Mouse (Mus musculus): ENCODE data around the gene Dcdc2c. TPM values are rescaled to one million over a fixed set of nuclear protein-coding genes. Genes with fewer than 3 reads are reported as not detected.

Dcdc2c gene
- polyA plus RNA-seq (2012; ENCODE audit: insufficient read depth, low replicate concordance): not detected in 2 replicates

DNA sequence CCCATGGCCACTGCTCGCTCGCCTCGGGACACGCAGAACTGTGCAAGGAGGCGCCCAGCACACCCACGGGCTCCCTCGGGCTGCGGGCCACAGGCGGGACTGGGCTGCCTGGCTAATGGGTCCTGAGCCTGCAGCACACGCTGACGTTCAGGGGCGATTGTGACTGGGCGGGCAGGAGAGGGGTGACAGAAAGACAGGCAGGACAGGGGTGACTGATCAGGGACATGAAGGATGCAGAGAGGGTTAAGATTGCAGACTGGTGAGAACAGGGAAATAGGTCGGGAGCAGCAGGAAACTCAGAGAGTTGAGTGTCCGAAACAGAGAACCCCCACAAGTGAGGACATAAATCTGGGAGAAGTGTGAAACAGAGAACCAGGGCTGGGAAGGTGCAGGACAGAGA, at the start of gene Dcdc2c:
TSS of gene Dcdc2c (minus strand) at position 101 of the 400 bp plus-strand sequence.
- TF ChIP-seq FLI1 (IDR thresholded peaks at IDR 0.05; ENCODE audit: low read length) (no peak), GATA1 (IDR thresholded peaks at IDR 0.05; ENCODE audit: borderline replicate concordance, low read length) (no peak)
- H3K36me3 ChIP-seq (replicated peaks; ENCODE audit: low read length): no peaks in the 10 kb centered on the region
- peaks cover 7% of the 10 kb centered on the region; the same call in 1 of the 2 replicates for H3K9me3 ChIP-seq
- peaks cover 5% of the 10 kb centered on the region for H3K4me1 ChIP-seq
- H3K4me3 ChIP-seq (replicated peaks): peak within 1 kb of the TSS; percentile 17
- peaks cover 4% of the 10 kb centered on the region for H3K27me3 ChIP-seq (replicated peaks)

DNA sequence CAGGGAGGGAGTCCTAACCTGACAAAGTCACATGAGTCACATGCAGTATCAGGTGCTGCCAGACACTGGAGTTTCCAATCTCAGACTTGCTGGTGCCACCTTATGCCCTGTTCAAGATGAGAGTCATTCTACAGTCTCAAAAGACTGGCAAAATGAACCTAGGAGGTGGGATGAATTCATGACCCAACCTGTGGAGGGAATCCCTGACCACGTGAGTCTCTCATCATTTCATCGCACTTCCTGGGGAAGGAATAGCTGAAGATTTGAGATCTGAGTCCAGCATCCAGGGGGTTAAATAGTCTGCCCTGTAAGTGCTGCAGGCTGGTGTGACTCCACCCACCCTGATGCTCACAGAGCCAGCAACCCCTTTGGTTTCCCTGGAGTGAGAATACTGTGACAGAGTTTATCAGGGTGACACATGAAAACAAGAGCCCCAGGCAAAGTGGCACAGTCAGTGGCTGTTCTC, 46.4 kb upstream of the Dcdc2c start:
- TF ChIP-seq FLI1 (IDR thresholded peaks at IDR 0.05; ENCODE audit: low read length): no peak
- no peak for TF ChIP-seq GATA1 (IDR thresholded peaks at IDR 0.05; ENCODE audit: borderline replicate concordance, low read length)
- no peak overlapping the region for H3K4me3 ChIP-seq (replicated peaks)
- no peaks in the 10 kb centered on the region for H3K36me3 ChIP-seq (replicated peaks; ENCODE audit: low read length)
- H3K4me1 ChIP-seq: peaks cover 23% of the 10 kb centered on the region
- H3K9me3 ChIP-seq: no peaks in the 10 kb centered on the region
- peaks cover 58% of the 10 kb centered on the region for H3K27me3 ChIP-seq (replicated peaks)

DNA sequence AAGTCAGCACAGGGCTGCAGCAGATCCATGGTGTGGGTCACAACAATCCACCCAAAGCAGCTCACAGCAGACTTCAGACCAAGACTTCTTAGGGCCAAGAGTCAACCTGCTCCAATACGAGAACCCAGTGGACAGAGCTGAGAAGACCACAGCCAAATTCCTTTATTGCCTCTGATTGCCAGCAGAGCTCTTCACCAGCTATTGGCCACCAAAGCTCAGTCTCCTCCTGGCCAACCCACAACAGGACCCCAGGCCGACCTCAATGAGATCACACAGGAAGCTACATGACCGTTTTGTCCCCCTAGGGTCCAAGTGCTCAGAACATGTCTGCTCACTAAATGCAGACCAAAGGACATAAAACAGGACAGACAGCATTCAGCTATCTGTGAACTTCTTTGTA, 45.9 kb upstream of the Dcdc2c start:
- Histone ChIP-seq H3K27me3 (replicated peaks) (peaks cover 56% of the 10 kb centered on the region), H3K4me1 (peaks cover 23% of the 10 kb centered on the region), H3K9me3 (no peaks in the 10 kb centered on the region), H3K36me3 (replicated peaks; ENCODE audit: low read length) (no peaks in the 10 kb centered on the region), H3K4me3 (replicated peaks) (no peak overlapping the region)
- TF ChIP-seq GATA1 (IDR thresholded peaks at IDR 0.05; ENCODE audit: borderline replicate concordance, low read length): no peak
- TF ChIP-seq FLI1 (IDR thresholded peaks at IDR 0.05; ENCODE audit: low read length): no peak

DNA sequence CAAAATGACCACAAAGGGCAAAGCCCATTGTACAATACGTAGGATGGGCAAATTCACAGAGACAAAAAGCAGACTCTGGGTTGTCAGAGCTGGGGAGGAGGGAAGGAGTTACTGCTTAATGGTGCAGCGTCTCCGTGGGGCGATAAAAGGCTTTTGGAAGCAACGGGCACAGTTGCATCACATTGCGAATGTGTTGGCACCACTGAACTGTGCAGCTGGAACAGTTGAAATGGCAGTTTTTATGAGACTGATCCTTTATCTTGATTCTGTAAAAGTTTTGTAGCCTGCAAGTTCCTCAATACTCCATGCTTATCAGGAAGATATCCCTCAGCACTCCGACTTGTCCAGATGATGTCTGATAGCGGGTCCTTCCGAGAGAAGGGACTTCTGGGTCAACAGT, 45.5 kb upstream of the Dcdc2c start:
- H3K27me3 ChIP-seq (replicated peaks): peaks cover 58% of the 10 kb centered on the region
- no peak overlapping the region for H3K4me3 ChIP-seq (replicated peaks)
- no peaks in the 10 kb centered on the region for H3K9me3 ChIP-seq
- no peak for TF ChIP-seq GATA1 (IDR thresholded peaks at IDR 0.05; ENCODE audit: borderline replicate concordance, low read length)
- TF ChIP-seq FLI1 (IDR thresholded peaks at IDR 0.05; ENCODE audit: low read length): no peak
- H3K4me1 ChIP-seq: peaks cover 23% of the 10 kb centered on the region
- no peaks in the 10 kb centered on the region for H3K36me3 ChIP-seq (replicated peaks; ENCODE audit: low read length)

DNA sequence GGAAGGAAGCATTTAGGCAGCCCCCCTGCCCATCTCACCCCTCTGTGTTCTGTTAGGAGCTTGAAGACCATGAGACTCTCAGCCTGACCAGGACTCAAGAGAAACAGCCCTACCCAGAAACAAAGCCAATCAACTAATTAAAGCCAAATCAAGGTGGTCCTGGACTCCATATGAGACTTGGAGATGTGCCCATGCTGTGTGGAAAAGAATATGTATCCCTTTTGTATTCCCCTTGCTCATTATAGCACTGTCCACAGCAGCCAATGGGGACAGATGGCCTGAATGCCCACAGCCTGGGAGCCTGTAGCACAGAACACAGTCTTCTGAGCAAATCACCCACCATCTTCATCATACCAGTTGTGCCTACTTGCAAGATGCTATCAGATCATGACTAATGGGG, 44.7 kb upstream of the Dcdc2c start:
- H3K4me1 ChIP-seq: peaks cover 19% of the 10 kb centered on the region
- TF ChIP-seq GATA1 (IDR thresholded peaks at IDR 0.05; ENCODE audit: borderline replicate concordance, low read length) (no peak), FLI1 (IDR thresholded peaks at IDR 0.05; ENCODE audit: low read length) (no peak)
- no peaks in the 10 kb centered on the region for H3K9me3 ChIP-seq
- H3K27me3 ChIP-seq (replicated peaks): peaks cover 54% of the 10 kb centered on the region
- no peaks in the 10 kb centered on the region for H3K36me3 ChIP-seq (replicated peaks; ENCODE audit: low read length)
- no peak overlapping the region for H3K4me3 ChIP-seq (replicated peaks)

DNA sequence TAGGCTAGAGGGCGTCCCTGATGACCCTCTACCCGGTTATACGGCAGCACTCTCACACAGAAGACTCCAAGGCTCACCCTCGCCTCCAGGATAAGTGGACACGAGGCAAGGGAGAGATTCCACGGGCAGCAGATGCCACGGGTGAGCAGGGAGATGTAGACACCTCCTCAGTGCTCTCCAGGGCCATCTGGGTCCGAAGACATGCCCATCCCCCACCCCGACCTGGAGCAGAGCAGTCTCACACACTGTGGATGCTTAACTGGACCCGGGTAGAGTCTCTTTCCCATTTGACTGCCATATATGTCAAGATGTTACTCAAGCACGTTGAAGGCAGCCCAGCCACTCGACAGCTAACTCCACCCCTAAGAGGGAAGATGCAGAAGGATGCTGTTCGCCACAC, 38.2 kb upstream of the Dcdc2c start:
- Histone ChIP-seq H3K9me3 (no peaks in the 10 kb centered on the region), H3K27me3 (replicated peaks) (peaks cover 55% of the 10 kb centered on the region), H3K36me3 (replicated peaks; ENCODE audit: low read length) (no peaks in the 10 kb centered on the region), H3K4me3 (replicated peaks) (peak overlapping the region; percentile 6), H3K4me1 (peaks cover 22% of the 10 kb centered on the region)
- TF ChIP-seq GATA1 (IDR thresholded peaks at IDR 0.05; ENCODE audit: borderline replicate concordance, low read length): no peak
- TF ChIP-seq FLI1 (IDR thresholded peaks at IDR 0.05; ENCODE audit: low read length): no peak

DNA sequence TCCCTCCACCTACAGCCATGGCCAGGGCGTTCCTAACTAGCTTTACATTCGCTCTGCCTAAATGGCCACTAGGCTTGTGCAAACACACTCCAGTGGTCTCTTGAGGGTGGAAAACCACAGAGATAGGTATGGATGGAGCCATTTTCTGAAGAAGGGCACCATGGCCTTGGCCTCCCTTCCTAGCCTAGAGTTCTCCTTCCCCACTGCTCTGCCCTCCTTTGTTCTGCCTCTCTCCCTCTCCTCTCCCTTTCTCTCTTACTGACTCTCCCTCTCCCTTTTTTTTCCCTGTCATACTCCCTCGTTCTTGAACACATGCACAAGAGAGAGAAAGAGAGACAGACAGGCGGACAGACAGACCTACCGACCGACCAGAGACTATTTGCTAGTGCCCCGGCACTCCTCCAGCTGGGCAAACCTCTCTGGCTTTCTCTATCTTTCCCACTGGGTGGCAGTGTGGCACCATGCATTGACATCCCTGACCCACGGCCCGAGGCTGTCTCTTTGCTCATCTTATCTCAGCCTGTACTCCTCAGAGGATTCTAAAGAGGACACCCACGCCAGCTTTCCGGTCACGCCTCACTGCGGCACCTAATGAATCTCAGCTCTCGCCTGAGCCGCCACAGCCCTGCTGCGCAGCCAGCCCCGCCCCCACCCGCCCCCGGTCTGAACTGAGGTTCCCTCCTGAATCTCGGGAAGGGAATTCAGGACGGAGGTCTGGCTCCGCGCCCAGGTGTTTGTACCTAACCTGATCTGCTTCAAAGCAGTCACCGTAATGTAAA, 37.1 kb upstream of the Dcdc2c start:
- H3K4me1 ChIP-seq: peaks cover 22% of the 10 kb centered on the region
- H3K36me3 ChIP-seq (replicated peaks; ENCODE audit: low read length): no peaks in the 10 kb centered on the region
- TF ChIP-seq FLI1 (IDR thresholded peaks at IDR 0.05; ENCODE audit: low read length) (no peak), GATA1 (IDR thresholded peaks at IDR 0.05; ENCODE audit: borderline replicate concordance, low read length) (no peak)
- H3K27me3 ChIP-seq (replicated peaks): peaks cover 44% of the 10 kb centered on the region
- H3K4me3 ChIP-seq (replicated peaks): peak overlapping the region; percentile 87
- no peaks in the 10 kb centered on the region for H3K9me3 ChIP-seq

DNA sequence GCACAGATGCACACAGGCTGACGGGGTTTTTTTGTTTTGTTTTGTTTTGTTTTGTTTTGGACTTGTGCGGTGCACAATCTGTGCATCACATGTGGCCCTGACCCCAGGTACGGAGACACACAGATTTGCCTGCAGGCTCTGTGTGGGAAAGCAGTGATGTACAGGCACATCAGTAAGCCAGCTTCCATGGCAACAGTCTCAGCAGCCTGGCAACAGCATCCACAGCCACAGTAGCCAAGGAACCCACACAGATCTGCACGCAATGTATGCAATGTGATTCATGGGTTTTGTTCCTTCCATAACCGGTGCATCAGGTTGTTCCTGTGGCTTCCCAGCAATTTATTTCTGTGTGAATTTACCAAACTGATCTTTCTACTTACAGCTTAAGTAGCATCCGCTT, 35.8 kb upstream of the Dcdc2c start:
- Histone ChIP-seq H3K36me3 (replicated peaks; ENCODE audit: low read length) (no peaks in the 10 kb centered on the region), H3K9me3 (no peaks in the 10 kb centered on the region), H3K27me3 (replicated peaks) (peaks cover 41% of the 10 kb centered on the region), H3K4me3 (replicated peaks) (no peak overlapping the region), H3K4me1 (peaks cover 22% of the 10 kb centered on the region)
- no peak for TF ChIP-seq GATA1 (IDR thresholded peaks at IDR 0.05; ENCODE audit: borderline replicate concordance, low read length)
- TF ChIP-seq FLI1 (IDR thresholded peaks at IDR 0.05; ENCODE audit: low read length): no peak

DNA sequence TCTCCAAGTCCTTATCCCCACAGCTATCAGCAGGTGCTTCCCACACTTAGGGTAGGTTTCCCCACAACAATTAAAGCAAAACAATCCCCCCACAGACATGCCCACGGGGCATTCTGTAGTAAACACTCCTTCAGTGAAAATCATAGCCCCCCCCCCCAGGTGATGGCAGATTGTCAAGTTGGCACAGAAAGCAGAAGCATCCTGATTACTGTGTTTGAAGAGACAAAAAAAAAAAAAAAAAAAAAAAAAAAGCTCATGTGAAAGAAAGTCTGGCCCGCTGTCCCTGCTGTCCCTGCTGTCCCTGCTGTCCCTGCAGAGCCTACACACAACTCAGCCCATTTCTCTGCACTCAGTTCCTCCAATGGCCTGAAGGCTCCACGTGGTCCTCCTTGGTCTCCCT, 31.8 kb upstream of the Dcdc2c start:
- H3K27me3 ChIP-seq (replicated peaks): peaks cover 16% of the 10 kb centered on the region
- TF ChIP-seq FLI1 (IDR thresholded peaks at IDR 0.05; ENCODE audit: low read length) (no peak), GATA1 (IDR thresholded peaks at IDR 0.05; ENCODE audit: borderline replicate concordance, low read length) (no peak)
- no peaks in the 10 kb centered on the region for H3K9me3 ChIP-seq
- H3K4me3 ChIP-seq (replicated peaks): no peak overlapping the region
- peaks cover 6% of the 10 kb centered on the region; the same call in 1 of the 2 replicates for H3K4me1 ChIP-seq
- no peaks in the 10 kb centered on the region for H3K36me3 ChIP-seq (replicated peaks; ENCODE audit: low read length)

DNA sequence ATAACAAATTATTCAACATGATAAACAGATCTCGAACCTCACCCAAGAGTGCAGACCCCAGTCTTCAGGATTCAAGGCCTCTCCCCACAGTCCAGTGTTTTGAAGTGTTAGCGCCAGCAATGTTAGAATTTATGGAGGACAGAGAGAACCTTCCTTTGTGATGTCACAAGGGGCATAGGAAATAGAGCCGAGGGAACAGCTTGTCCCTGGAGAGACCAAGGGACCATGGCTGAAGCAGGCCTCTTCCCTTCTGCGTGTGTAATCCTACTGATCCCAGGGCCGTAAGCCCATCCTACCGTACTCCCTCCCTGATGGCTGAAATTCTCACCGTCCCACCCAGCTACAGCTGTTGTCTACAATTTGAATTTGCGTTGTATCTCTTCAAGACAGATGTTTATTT, 30.2 kb upstream of the Dcdc2c start, which contains the start of gene Allc:
TSS of gene Allc (minus strand) at position 101 of the 400 bp plus-strand sequence.
- no peaks in the 10 kb centered on the region for H3K4me1 ChIP-seq
- peaks cover 5% of the 10 kb centered on the region for H3K27me3 ChIP-seq (replicated peaks)
- no peak within 1 kb of the TSS for H3K4me3 ChIP-seq (replicated peaks)
- no peaks in the 10 kb centered on the region for H3K9me3 ChIP-seq
- H3K36me3 ChIP-seq (replicated peaks; ENCODE audit: low read length): no peaks in the 10 kb centered on the region
- TF ChIP-seq GATA1 (IDR thresholded peaks at IDR 0.05; ENCODE audit: borderline replicate concordance, low read length) (no peak), FLI1 (IDR thresholded peaks at IDR 0.05; ENCODE audit: low read length) (no peak)
